Mouse (Mus musculus) left cerebral cortex, adult 18-20 months (tissue): ENCODE measurements around the gene Ebi3. TPM values are rescaled to one million over a fixed set of nuclear protein-coding genes. Genes with fewer than 3 reads are reported as not detected.
A peak's percentile ranks its signal among the peaks of the same experiment; 100 is the strongest.

ENCODE experiments used
- DNase-seq, 2 experiments: peaks; one replicate each; pipeline ENCODE4 v3.0.0; 2021 to 2022; ENCODE audit warnings: low spot score in 2 of 2, mixed read lengths in 1 of 2
- total RNA-seq, 2 experiments: library from RNA; stranded (reverse); gene quantifications; 2 replicates each; pipeline ENCODE4 v1.2.3; 2021

The Ebi3 gene
- total RNA-seq, 2 experiments from 2014 or later: 1.3 to 1.8 TPM

DNA sequence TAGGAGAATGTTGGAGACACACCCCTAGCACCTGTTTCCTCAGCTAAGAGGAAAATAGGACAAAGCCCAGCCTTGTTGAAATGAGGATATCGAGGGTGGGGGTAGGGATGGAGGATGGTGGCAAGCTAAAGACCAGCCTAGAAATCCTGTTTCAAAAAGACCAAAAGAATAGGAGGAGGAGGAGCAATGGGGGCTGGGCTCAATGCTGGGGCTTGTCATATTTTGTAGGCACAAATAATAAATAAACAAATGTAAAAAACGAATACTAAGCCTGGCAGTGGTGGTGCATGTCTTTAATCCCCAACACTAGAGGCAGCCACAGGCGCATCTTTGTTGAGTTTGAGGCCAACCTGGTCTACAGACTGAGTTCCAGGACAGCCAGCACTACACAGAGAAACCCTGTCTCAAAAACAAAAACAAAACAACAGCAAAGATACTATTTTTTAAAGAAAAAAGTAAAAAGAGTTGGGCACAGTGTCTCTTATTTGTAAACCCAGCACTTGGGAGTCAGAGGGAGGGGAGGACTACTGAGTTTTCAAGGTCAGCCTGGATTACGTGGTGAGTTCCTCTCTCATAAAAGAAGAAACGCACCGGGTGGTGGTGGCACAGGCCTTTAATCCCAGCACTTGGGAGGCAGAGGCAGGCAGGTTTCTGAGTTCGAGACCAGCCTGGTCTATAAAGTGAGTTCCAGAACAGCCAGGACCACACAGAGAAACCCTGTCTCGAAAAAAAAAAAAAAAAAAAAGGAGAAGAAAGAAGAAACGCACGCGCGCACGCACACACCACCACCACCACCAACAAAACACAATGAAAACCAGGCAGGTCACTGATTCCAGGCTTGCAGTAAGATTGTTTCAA lies 5.5 kb downstream of the Ebi3 start:
- DNase-seq: no peak

DNA sequence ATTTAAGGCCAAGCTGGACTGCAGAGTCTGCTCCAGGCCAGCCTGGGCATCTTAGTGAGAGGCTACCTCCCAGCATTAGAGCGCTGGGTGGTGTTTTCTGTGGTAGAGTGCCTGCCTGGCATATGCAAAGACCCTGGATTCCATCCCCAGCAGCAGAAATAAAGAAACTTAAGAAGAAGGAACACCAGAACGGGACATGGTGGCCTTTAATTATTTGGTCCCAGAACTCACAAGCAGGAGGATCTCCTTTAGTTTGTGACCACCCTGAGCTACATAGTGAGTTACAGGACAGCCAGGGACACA lies 6.1 kb downstream of the Ebi3 start:
- DNase-seq: no peak

DNA sequence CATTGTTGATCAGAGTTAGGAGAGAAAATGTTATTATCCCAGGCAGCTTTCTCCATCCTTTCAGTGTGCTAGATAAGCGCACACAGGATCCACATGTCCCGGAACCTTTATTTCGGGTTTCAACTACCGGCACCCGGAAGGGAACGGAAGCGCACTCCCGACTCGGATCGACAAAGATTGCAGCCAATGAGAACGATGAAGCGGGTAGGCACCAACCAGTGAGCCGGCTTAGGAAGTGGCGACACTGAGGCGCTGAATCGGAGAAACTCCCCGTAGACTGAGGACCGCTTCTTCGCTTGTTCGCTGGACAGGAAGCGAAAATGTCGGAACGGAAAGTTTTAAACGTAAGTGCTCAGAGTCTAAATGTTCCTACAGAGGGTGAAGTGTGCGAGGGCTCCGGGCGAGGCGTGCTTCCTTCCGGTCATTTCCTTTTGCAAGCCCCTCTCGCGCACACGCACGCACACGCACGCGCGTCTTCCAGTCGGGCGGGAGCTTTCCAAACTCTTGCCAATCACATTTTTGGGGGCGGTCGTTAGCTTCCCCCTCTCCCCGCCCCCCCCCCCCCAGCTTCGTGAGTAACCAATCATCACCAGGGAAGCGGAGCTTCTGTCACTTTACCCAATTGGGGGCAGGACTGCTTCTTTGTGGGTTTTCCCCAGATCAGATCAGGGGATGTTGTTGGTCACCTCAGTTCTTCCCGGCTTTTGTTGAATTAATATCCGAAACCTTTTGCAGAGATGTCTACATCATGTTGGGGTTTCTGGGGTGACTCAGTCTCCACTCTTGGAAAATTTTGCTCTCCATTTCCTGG lies 6.7 kb downstream of the Ebi3 start, which contains the start of gene Yju2:
Gene Yju2 (plus strand): TSS at position 182 of the 811 bp plus-strand sequence.
- peak; percentile 93 to 95 for DNase-seq

GRCm38 (mm10) chr17:55959946-55960740 lies 7.7 kb downstream of the Ebi3 start:
- DNase-seq: no peak

DNA sequence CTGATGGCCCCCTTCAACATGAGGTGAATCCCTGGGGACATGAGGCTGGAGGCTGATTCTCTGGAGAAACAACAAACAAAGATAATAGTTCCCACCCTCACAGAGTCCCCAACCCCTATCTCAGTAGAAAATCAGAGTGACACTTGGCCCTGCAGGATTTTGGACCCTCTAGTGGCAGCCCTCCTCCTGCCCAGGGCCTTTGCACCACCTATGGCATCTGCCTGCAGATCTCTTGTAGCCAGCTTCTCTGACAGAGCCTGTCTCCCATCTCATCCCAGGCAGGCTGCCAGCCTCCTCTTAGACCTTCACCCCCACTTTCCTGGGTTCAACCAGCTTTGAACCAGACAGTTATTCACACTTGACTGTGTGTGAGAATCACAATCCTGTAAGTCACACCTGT lies 8.4 kb downstream of the Ebi3 start:
- no peak for DNase-seq

DNA sequence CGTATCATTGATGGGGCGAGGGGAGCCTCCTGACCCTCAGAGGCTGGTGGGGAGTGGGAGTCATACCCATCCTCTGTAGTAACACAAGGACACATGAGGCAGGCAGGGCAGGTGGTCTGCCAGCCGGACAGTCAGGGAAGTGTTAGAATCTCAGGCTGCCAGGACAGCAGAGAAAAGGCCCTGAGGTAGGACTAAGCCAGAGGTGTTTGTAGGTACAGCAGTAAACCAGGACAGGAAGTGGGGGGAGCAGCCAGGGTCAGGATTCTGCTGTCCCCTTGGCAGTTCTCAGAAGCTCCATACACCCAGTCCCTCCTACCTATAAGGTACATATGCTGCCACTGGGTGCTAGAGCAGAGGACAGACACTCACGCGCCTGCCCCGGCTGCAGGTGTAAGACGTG lies 9.2 kb downstream of the Ebi3 start:
- no peak for DNase-seq

DNA sequence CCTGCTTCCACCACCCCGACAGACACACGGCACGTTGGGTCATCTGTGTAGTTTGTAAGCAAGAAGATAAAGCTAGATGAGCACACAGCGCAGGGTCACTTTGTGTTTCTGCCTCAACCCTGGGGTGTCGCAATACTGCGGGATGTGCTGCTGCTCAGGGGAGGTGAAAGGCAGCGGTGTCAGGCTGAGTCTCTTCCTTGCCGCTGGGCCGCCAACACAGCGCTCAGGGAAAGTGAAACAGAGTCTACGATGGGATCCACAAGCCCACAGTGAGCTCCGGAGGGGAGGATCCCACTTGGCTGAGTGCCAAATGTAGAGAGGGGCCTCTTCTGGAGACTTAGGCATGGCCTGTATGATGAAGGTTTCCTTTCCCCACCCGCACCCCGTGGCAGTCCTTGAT lies 10.7 kb downstream of the Ebi3 start:
- no peak for DNase-seq

GRCm38 (mm10) chr17:55964496-55964895 lies 12.1 kb downstream of the Ebi3 start:
- DNase-seq: no peak

- DNase-seq: no peak
Measured at GRCm38 (mm10) chr17:55964996-55965395, 12.6 kb downstream of the Ebi3 start.

DNA sequence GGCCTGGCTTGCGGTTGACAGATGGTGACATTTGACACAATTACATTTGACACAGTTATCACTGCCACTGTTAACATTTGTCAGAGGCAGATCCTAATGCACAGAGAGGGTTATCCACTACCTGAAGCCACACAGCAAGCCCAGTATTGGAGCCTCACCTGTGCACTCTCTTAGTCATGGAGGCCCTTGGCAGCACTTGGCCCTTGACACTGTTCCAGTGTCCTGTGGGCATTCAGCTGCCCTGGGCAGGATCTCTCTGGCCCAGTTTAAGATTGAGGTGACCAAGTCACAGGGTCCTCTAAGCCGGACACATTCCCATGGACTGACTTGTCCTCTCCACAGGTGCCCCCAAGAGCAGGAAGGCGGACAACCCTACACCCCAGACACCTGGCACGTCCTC lies 14.7 kb downstream of the Ebi3 start:
- no peak for DNase-seq

DNA sequence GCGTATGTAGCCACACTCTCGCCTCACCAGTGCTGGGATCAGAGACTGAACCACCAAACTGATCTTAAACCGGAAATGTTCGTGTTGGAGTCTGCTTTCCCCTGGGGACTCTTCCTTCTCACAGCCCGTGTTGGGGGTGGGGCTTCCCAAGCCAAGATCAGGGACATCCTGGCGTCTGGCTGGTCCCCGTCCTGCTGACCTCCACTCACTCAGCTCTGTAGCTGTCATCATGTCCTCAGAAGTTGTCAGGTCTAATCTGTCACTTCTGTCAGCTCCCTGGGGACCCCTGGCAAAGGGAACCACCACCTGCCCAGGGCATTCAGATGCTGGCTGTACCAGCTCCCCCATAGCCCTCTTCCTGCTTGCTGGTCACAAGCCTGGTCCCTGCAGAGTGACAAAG lies 15.8 kb downstream of the Ebi3 start:
- DNase-seq: no peak

DNA sequence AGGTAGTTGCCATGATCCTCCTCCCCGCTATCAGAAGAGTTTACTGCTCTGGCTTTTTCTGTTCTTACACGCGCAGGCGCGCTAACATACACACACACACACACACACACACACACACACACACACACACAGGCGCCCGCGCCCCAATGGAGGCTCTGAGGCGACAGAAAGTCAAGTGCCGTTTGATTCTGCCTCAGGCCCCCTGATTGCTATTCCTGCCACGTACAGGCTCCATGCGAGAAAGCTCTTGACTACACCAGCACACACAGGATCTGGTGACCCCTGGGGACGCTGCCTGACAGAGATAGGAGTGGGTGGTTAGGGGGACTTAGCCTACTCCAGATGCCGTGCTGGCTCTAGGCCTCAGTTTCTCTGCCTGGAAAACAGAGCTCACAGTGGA lies 17.1 kb downstream of the Ebi3 start:
- peak in 1 of 2 experiments; percentile 46 for DNase-seq

- peak in 1 of 2 experiments; percentile 61 for DNase-seq
Measured at GRCm38 (mm10) chr17:55969966-55970891, 17.8 kb downstream of the Ebi3 start, which contains the start of gene Shd. Shd (plus strand) TSS chr17:55970467.

DNA sequence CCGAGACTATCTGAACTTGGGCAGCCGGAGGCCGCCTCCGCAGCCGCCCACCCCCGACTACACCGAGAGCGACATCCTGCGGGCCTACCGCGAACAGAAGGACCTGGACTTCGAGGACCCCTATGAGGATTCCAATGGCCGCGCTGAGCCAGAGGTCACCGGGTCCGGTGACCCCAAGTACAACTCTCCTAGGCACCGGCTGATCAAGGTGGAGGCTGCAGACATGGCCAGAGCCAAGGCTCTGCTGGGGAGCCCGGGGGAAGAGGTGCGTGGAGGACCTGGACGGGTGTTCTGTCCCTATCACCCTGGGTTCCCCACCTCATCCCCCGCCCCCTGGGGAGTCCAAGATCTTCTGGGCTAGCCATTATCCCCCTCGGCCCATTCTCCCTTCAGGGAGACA lies 19.0 kb downstream of the Ebi3 start:
- DNase-seq: no peak

DNA sequence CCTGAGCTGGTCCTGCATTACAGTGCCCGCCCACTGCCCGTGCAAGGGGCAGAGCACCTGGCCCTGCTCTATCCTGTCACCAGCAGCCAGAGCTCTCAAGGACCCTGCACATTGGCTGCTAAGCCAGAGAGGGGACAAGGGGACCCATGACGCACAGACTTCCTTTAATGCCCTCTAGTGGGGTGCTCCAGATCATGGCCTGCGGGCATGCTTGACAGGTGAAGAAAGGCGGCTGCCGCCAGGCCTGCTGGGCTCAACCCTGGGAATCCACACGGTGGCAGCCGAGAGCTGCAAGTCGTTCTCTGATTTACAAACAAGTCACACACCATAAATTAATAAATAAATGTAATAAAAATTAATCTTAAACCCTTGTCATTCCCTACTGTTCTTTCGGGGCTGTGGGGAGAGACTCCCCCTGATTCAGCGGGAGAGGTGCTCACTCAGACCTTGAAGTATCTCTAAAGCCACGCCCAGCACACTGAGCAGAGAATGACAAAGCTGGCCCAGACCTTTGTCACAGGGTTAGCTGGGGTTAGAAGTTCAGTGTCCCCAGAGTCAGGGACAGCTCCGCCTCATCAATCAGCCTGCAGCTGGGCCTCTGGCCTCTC lies 23.9 kb downstream of the Ebi3 start:
- DNase-seq: peak; percentile 77

DNA sequence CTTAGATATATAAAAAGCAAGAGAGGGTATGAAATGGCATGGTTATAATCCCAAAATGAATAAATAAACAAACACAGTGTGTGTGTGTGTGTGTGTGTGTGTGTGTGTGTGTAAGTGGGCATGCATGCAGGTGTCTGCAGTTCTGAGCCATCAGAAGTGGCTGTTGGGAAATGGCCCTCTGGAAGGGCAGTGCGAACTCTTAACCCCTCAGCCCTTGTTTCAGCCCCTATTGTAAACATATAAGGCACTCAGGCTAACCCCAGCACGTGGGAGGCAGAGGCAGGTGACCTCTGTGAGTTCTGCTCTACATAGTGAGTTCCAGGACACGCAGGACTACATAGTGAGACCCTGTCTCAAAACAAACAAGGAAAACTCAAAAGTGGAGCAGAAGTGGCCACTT lies 24.9 kb downstream of the Ebi3 start:
- DNase-seq: no peak

DNA sequence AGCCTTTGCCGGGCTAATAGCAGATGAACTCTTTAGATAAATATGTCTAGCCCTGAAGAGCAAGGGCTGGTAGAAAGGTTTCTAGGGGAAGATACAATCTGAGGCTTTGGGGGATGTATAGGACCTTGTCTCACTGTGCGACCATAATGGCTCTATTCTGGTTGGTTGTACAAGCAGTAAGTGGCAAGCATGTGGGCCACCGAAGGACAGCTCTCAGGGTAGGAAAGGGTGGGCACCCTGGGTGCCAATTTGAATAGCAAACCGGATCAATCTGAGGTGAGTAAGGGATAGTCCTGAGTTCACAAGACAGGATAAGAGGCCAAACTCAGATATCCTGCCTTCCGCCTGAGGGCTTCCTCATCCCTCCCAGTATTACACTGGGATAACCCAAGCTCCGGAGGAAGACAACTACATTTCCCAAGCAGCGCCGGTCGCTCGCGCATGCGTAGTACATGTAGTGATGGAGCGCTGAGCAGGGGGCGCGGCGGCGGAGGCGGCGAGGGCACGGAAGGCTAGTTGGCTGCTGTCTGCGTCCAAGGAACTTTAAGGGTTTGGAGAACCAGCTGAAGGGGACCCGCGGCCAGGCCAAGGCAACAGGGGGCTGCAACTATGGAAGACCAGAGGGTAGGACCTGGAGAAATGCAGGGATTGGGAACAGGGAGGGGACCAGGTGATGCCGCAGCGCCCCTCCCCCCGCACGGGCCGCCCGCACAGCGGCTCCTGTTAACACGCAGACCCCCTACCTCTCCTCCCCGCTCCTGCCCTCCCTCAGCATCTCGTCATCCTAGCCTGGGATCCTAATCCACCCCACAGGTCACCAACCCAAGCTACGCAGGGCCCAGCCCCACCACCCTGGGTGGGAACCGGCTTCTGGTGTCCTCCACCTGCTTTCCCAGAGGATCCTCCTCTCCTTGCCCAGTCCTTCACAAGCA lies 33.9 kb downstream of the Ebi3 start, which contains the start of gene Fsd1:
Gene Fsd1 (plus strand): TSS at position 480 of the 932 bp plus-strand sequence.
- DNase-seq: peak; percentile 83 to 88

GRCm38 (mm10) chr17:55990278-55990898 lies 37.9 kb downstream of the Ebi3 start:
- DNase-seq: no peak
